Mouse (Mus musculus) gastrocnemius, postnatal 4 days (tissue): Measurements from ENCODE around the gene Gm4922. TPM values are rescaled to one million over a fixed set of nuclear protein-coding genes. Genes with fewer than 3 reads are reported as not detected.

Experiments
- total RNA-seq, 2 experiments: library from RNA; stranded (reverse); gene quantifications; 2 replicates each; pipeline ENCODE4 v1.2.3; 2021

The Gm4922 gene
- total RNA-seq, 2 experiments from 2014 or later = not detected

Other genes starting within 250 kb of the Gm4922 start
- gene Hebp2, start 240.7 kb downstream of the Gm4922 start, total RNA-seq = 1 to 10 TPM; 3.8 to 4.6 TPM
- gene Arfgef3, start 42.8 kb downstream of the Gm4922 start, total RNA-seq = 1 to 10 TPM; 2.4 to 2.9 TPM
- 1 to 10 TPM; 1.2 to 2.1 TPM for gene Perp, start 58.2 kb upstream of the Gm4922 start, total RNA-seq
- 1 to 10 TPM; 9.5 to 9.7 TPM for gene Tnfaip3, start 228.9 kb upstream of the Gm4922 start, total RNA-seq